Mouse (Mus musculus): ENCODE measurements at regions not wholly inside any gene's neighbourhood (a gene's known extent, or its start where the extent isn't known, plus 50 kb on each side); places are given as distances from the start of the nearest gene placed in this dataset.

DNA sequence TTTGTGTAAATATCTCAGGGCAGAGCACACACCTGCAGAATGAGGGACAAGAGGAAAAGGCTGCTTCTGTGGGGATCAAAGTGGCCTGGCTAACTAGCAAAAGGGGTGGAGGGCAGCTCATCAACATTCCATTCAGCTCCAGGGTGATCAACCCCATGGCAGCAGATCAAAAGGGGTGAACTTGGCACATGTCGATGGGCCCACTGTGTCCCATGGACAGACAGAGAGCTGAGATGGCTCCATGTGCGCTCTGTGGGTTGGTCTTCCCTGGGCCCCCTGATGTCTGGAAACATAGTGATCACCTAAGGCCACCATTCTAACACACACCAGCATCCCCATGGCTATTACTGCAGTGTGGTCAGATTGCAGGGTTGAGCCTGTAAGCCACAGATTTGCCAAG is 253.2 kb upstream of the Sox11 start:
- no peak for DNase-seq

- DNase-seq: no peak
These were observed 251.1 kb upstream of the Sox11 start for GRCm38 (mm10) chr12:27593436-27593835.

GRCm38 (mm10) chr12:27576109-27576700 is 233.8 kb upstream of the Sox11 start:
- no peak for DNase-seq

DNA sequence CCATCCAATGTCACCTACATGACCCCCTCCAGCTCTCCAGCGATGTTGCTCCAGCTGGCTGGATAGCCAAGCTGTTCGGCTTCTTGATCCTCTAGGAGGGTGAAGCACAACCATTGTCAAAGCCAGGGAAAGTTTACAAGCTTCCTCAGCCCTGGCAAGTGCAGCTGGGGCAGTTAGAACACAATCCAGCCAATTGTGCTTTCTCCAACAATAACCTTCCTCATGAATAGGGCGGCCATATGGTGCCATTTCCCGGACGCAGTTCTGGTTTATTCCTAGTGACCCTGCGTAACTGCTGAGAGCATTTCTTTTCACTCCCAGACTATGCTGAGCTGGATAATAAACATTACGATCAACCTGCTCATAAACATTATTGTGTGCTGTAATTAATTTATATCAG is 233.3 kb upstream of the Sox11 start:
- DNase-seq: no peak

- no peak for DNase-seq
These were observed 224.9 kb upstream of the Sox11 start for GRCm38 (mm10) chr12:27567250-27567649.

- DNase-seq: no peak
These were observed 223.7 kb upstream of the Sox11 start for GRCm38 (mm10) chr12:27565965-27566507.

- no peak for DNase-seq
These were observed 222.4 kb upstream of the Sox11 start for GRCm38 (mm10) chr12:27564641-27565306.

DNA sequence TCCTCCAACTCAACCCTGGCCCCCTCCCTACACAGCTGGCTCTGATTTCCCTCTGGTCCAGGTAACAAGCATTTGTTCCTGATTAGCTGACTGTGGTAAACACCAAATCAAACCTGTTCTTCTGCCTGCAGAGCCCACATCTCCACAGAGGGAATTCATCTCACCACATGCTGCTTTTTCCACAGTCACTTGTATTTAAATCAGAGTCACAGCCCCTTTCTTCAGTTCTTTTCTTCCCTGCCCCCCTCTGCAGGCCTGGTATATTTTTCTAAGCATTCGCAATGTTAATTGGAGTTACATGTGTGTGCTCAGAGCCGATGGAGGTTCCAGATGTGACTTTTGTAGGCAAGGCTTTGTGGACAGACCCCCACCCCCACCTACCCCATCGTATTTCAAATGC is 221.5 kb upstream of the Sox11 start:
- no peak for DNase-seq

DNA sequence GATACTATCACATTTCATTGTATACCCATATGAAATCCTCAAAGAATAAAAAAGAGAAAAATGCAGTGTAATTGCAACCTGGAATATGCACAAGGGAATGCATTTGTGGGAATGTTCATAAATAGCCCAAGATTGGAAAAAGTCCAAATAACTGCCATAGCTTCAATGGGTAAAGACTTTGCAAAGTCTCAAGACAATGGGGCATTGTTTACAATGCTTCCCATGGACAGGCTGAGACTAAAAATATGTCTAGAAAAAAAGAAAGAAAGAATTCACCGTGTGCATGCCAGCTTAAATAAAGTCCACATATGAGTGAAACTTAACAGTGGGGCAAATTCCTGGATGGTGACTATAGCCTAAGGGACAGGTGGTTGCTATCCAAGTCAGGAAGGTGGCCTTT is 210.4 kb upstream of the Sox11 start:
- no peak for DNase-seq

DNA sequence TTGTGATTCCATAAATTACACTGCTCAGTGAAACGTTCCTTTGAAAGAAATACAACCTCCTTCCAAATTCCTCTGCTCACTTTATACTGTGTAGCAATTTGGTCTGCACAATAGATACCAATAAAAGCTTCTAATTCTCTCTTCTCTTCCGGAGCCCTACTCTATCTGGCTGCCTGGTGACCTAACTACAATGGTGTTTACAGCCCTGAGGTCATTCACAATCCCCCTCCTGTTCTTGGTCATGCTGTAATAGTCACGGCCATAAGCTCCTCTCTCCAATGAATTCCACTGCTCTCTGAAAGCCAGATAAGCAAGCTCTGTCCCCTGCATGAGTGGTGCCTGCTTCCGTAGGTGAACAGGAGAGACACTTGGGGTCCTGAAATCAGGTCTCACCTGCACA is 195.8 kb upstream of the Sox11 start:
- no peak for DNase-seq

DNA sequence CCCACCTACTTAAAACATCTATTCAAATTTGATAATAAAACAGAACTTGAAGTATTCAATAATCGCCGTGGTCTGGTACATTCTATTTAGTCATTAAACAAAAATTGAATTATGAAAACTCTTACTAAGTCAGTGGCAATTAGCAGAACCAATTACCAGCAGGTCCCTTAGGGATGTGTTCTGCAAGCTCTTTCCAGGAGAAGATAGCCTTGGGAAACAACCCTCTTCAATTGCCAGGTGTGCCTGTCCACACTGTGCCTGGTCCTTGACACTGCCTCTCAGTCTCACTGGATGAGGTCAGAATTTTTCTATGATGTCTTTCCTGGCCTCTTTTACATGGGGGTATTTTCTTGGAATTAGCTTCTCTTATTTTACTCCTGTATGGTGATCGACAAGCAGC is 195.1 kb upstream of the Sox11 start:
- DNase-seq: no peak

DNA sequence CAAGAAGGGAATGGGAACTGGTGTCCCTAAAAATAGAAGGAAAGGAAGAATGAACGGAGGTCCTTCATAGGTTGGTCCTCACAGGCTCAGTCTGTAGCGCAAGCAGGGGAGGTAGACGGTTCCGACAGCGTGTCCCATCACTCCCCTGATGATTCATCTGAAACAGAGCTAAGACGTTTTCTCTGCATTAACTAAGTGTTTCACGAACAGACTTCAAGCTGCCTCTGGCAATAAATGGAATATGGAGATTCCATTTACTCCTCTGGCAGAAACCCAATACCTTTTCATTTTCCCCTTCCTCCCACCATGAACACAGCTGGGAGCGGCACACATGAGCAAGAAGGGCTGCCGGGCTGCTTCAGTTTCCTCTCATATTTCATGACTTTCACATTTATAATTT is 194.6 kb upstream of the Sox11 start:
- no peak for DNase-seq

DNA sequence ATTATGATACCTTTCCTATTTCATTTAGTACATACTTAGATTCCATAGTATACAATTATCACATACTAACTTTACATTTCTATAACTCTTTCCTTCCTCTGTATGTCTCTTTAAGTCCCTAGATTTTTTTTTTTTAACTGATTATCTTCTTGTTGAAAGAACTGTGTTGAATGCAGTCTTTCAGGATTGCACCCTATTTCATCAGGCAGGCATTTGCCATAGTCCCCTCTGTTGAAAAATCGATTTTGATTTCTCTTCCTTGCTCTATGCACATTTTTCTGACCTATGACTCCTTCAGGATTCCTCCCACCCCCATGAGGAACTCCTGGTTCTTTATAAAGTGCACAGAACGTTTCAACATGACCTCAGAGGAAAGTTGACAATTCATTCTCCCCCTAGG is 183.2 kb upstream of the Sox11 start:
- no peak for DNase-seq

DNA sequence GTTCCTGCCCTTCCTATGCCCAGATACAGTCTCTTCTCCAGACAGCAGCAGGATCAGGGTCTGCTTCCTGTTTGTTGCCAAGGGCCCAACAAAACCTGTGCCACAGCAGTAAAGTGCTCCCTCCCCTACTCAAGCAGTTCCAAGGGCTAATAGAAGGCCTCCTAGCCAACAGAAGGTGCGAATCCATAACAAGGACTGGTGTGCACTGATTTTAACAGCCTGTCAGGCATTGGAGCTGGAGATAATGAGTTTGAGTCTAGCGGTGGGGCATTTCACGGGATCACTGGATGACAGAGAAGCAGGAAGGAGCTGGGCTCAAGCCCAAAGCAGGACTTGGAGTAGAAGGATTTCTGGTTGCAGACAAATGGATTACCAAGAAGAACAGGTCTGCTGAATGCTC is 170.9 kb upstream of the Sox11 start:
- no peak for DNase-seq

- no peak for DNase-seq
These were observed 165.8 kb upstream of the Sox11 start for GRCm38 (mm10) chr12:27508226-27508560.

GRCm38 (mm10) chr12:27507523-27508225 is 165.3 kb upstream of the Sox11 start:
- DNase-seq: peak in 1 of 2 experiments; percentile 50

GRCm38 (mm10) chr12:27502716-27503486 is 160.5 kb upstream of the Sox11 start:
- peak in 1 of 2 experiments; percentile 45 for DNase-seq

- DNase-seq: no peak
These were observed 158.1 kb upstream of the Sox11 start for GRCm38 (mm10) chr12:27500516-27500915.

DNA sequence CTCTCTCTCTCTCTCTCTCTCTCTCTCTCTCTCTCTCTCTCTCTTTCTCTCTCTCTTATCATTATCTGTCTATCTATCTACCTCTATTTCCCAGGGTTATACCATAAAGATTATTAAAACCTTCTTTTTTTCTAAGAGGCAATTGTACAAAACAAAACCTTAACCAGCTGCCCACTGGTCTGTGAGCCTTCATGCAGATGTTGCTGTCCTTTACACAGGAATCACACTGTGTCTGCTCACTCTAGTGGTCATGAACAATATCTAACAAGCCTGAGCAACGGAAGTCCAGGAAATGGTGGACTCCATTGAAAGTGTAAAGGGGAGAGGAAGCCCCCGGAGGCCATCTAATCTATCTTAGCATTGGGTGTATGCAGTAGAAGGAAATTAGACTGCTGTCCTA is 156.9 kb upstream of the Sox11 start:
- DNase-seq: no peak

DNA sequence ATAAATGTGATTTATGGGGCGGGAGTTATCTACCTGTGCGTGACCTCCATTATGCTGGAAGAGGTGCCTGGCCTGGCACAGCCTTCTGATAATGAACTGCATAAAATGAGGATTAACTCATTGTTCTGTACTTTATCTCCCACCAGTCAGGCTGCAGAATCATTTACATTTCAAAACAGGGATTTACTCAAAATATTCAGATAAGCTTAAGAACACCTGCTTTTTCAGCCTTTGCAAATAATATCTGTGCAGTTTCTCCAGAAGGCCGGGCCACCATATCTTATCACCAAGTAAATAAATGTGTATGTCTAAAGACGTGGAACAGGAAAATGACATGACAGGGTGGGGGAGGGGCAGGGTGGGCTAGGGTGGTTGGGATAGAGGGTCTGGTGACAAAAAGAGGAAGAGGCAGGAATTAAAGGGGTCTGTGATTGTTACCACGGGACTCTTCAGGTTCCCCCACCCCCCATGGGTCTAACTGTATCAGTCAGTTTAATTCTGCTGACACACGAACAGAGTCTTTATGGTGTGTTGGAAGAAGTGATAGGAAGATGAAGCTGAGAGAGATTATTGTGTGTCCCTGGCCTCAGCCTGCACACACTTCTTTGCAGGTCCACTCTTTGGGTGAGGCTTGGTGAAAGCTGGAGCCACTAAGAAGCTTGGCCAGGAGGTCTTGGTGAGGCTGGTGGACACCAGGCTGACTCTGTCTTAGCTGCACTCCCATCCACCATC is 154.6 kb upstream of the Sox11 start:
- no peak for DNase-seq

- DNase-seq: peak; percentile 28 to 59
These were observed 149.9 kb upstream of the Sox11 start for GRCm38 (mm10) chr12:27492270-27492669.

DNA sequence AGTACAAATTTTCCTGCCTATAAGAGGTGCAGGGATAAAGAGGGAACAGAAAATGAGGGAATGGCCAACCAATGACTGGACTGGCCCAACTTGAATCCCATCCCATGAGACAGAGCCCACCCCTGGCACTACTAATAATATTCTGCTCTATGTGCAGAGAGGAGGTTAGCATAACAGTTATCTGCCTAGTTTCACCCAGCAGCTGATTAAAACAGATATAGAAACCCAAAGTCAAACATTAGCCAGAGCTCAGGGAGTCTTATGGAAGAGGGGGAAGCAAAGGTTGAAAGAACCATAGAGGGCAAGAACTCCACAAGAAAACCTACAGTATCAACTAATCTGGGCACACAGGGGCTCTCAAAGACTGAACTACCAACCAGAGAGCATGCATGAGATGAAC is 138.9 kb upstream of the Sox11 start:
- DNase-seq: no peak

- no peak for DNase-seq
These were observed 137.2 kb upstream of the Sox11 start for GRCm38 (mm10) chr12:27479601-27480001.

Measured in kidney, postnatal 4 days (tissue).